Mouse (Mus musculus) heart, adult 2 months (tissue): ENCODE data around the gene Samm50.

Experiments
- CTCF ChIP-seq: fragments of 200-600 bp; IDR thresholded peaks from 2 replicates; pipeline ENCODE4 v1.8.1; 2022; ENCODE audit warnings: antibody characterized with exemption, mild to moderate bottlenecking, moderate library complexity
- EP300 ChIP-seq: fragments of 200-500 bp; IDR thresholded peaks from 2 replicates; pipeline ENCODE4 v1.6.1; 2011; ENCODE audit warnings: low read depth, low read length, control low read depth; ENCODE audit not compliant: insufficient read depth
- POLR2A ChIP-seq: fragments of 200-500 bp; IDR thresholded peaks from 2 replicates; pipeline ENCODE4 v1.6.1; 2011; ENCODE audit warnings: mild to moderate bottlenecking, low read depth, low read length, control low read depth; ENCODE audit not compliant: insufficient read depth

DNA sequence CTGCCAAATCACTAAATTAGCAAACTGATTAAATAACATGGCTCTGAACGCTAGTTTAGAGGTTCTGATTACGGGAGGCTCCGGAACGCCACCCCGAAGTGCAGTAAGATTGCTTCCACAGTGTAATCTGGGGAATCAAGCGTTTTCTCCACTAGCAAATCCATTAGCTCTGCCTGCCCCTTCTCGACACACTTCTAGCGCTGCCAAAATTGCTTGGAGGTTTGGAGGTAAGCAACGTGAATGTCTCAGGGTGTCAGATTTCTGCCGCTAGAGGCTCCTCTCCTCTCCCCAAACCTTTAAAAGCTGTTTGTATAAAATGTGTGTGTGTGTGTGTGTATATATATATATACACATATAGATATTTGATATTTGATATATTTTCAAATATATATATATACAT lies 32.7 kb downstream of the Samm50 start:
- TF ChIP-seq EP300, result no peak
- TF ChIP-seq POLR2A, result no peak
- peak; percentile 49 for TF ChIP-seq CTCF
